Mouse (Mus musculus) mouse trophoblast stem cell (cell line): ENCODE measurements at regions not wholly inside any gene's neighbourhood (a gene's known extent, or its start where the extent isn't known, plus 50 kb on each side); places are given as distances from the start of the nearest gene placed in this dataset.

Experiments used
- in situ Hi-C, 2 experiments: fragments of 300-500 bp; cut with MseI, MboI; formaldehyde crosslinking; loops; 2 replicates in 1 of 2; 3 replicates in 1 of 2; pipeline ENCODE4 v1.15.1; 2025

GRCm38 (mm10) chr12:28380203-28380602, 172.0 kb downstream of the Dcdc2c start:
- in situ Hi-C loops: no loop called here

GRCm38 (mm10) chr12:28377968-28378367, 174.2 kb downstream of the Dcdc2c start:
- in situ Hi-C loops: no loop called here

GRCm38 (mm10) chr12:28377373-28377772, 174.8 kb downstream of the Dcdc2c start:
- in situ Hi-C loops: no loop called here

- in situ Hi-C loops: no loop called here
These were observed 175.4 kb downstream of the Dcdc2c start for GRCm38 (mm10) chr12:28376770-28377169.

- in situ Hi-C loops: no loop called here
These were observed 186.9 kb downstream of the Dcdc2c start for GRCm38 (mm10) chr12:28365304-28365703.

GRCm38 (mm10) chr12:28358737-28359333, 193.4 kb downstream of the Dcdc2c start:
- in situ Hi-C loops: no loop called here

- in situ Hi-C loops: no loop called here
These were observed 194.4 kb downstream of the Dcdc2c start for GRCm38 (mm10) chr12:28357764-28358163.

- in situ Hi-C loops: no loop called here
These were observed 199.1 kb downstream of the Dcdc2c start for GRCm38 (mm10) chr12:28353140-28353539.

GRCm38 (mm10) chr12:28352571-28352970, 199.6 kb downstream of the Dcdc2c start:
- in situ Hi-C loops: no loop called here

- in situ Hi-C loops: no loop called here
These were observed 209.5 kb downstream of the Dcdc2c start for GRCm38 (mm10) chr12:28342735-28343134.

GRCm38 (mm10) chr12:28332591-28332990, 219.6 kb downstream of the Dcdc2c start:
- in situ Hi-C loops: no loop called here

- in situ Hi-C loops: no loop called here
These were observed 220.4 kb downstream of the Dcdc2c start for GRCm38 (mm10) chr12:28331843-28332242.

- in situ Hi-C loops: no loop called here
These were observed 228.5 kb downstream of the Dcdc2c start for GRCm38 (mm10) chr12:28323659-28324058.

GRCm38 (mm10) chr12:28309226-28309625, 243.0 kb downstream of the Dcdc2c start:
- in situ Hi-C loops: no loop called here

- in situ Hi-C loops: no loop called here
These were observed 250.1 kb downstream of the Dcdc2c start for GRCm38 (mm10) chr12:28302038-28302581.

- in situ Hi-C loops: no loop called here
These were observed 263.8 kb downstream of the Dcdc2c start for GRCm38 (mm10) chr12:28288376-28288896.

GRCm38 (mm10) chr12:28255524-28255923, 296.7 kb downstream of the Dcdc2c start:
- in situ Hi-C loops: no loop called here

GRCm38 (mm10) chr12:28250526-28250925, 301.7 kb downstream of the Dcdc2c start:
- in situ Hi-C loops: no loop called here

GRCm38 (mm10) chr12:28248749-28249148, 303.4 kb downstream of the Dcdc2c start:
- in situ Hi-C loops: no loop called here

- in situ Hi-C loops: no loop called here
These were observed 303.9 kb downstream of the Dcdc2c start for GRCm38 (mm10) chr12:28248287-28248686.

GRCm38 (mm10) chr12:28238016-28238415, 314.2 kb downstream of the Dcdc2c start:
- in situ Hi-C loops: no loop called here

- in situ Hi-C loops: no loop called here
These were observed 315.2 kb downstream of the Dcdc2c start for GRCm38 (mm10) chr12:28237041-28237440.

GRCm38 (mm10) chr12:28202847-28203246, 349.4 kb downstream of the Dcdc2c start:
- in situ Hi-C loops: no loop called here

GRCm38 (mm10) chr12:28186695-28187094, 365.5 kb downstream of the Dcdc2c start:
- in situ Hi-C loops: no loop called here
